Mouse (Mus musculus) megakaryocyte, embryonic 14.5 days (primary cell): ENCODE measurements around the gene Hrnr.

ENCODE experiments used
- FLI1 ChIP-seq: IDR thresholded peaks from 2 replicates; pipeline ENCODE4 v1.6.1; 2012; ENCODE audit warnings: low read length, inconsistent platforms, mixed read lengths
- GATA1 ChIP-seq: IDR thresholded peaks from 3 replicates; pipeline ENCODE4 v1.6.1; 2012; ENCODE audit warnings: mixed read lengths, low read length, inconsistent platforms, borderline replicate concordance

DNA sequence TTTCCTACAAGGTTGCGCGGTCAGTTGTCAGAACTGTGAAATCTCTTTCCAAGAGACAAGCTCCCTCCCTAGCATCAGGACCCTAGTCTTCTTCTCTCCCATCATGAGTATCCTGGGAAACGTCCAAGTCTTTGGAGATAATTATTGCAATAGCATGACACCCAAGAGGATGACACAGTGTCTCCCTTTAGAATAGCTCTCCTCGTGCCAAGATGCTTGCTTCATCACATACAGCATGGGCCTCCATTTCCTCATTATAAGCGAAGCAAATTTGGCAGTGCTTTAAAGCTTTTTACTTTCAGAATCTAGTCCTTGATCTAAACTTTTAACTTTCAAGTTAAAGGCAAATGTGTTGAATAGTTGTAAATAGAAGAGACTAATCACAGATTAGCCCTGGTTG lies 56.1 kb downstream of the Hrnr start:
- TF ChIP-seq GATA1 (no peak), FLI1 (no peak)
